Mouse (Mus musculus): ENCODE measurements around the gene Dock9.

The Dock9 gene

DNA sequence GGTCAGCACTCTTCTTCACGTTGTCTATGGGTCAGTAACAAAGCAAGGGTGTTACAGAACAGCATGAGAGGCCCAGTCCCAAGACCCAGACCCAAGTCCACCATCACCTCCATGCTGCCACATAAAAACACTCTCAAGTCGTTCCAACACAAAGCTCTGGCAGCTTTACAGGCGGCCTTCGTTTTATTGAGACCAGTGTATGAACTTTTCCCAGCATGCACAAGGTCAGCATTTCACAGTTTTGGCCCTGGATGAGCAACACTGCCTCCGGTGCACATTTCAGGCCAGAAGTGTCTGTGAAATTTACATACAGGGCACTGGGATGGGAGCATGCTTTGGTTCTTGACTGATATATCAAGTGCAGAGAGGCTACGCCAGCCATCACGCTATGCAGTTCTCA is 6.5 kb downstream of the Dock9 start:
- no peak for DNase-seq (ENCODE audit: low spot score)

DNA sequence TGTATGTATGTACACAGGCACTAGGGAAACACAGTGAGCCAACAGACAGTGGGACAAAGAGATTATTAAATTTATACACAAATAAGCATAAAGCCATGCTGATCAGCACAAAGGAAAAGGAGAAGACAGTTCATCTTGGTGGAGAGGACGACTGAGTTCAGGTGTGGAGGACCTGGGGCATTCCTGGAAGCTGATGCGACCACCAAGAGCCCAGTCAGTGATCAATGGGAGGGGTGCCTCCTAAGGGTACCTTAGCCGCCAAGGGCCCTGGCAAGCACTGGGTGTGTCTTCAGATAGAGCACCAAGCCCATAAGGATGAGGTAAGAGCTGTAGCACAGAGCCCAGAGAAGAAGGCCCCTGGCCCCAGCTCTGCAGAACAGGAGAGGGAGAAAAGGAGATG is 8.4 kb downstream of the Dock9 start:
- DNase-seq (ENCODE audit: low spot score) = no peak

GRCm38 (mm10) chr14:121788451-121788850 is 9.2 kb downstream of the Dock9 start:
- no peak for DNase-seq (ENCODE audit: low spot score)

DNA sequence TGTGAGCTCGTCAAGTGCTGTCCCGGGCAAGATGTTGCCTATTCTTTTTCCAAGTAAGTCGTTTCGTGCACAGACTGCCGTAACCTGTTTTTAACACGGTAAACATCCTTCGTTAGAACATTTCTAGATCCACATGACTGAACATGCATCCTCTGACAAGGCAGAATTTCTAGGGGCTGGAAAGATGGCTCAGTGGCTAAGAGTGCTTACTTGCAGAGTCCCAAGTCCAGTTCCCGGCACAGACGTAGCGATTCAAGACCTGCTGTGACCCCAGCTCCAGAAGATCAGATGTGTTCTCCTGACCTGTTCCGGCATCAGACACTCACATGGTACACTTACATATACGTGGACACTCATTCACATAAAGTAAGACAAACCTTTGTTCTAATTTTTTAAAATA is 10.2 kb downstream of the Dock9 start:
- DNase-seq (ENCODE audit: low spot score) = no peak

DNA sequence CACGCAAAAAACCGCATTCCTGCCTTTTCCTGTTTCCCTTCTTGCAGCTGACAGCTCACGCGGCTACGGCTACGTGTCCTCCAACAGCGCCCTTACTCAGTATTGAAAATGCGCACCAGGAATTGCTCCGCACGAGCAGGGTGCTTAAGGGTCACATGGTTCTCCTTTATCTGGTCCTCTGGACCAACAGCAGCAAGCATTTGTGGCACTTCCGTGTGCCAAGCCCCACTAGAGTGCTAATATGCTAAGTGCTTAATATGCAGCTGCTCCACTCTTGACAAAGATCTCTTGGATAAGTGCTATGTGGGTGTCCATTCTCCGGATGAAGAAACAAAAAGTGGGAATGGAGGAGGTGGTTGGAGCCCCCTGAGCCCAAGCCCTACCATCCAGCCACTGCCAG is 10.7 kb downstream of the Dock9 start:
- DNase-seq (ENCODE audit: low spot score) = no peak

DNA sequence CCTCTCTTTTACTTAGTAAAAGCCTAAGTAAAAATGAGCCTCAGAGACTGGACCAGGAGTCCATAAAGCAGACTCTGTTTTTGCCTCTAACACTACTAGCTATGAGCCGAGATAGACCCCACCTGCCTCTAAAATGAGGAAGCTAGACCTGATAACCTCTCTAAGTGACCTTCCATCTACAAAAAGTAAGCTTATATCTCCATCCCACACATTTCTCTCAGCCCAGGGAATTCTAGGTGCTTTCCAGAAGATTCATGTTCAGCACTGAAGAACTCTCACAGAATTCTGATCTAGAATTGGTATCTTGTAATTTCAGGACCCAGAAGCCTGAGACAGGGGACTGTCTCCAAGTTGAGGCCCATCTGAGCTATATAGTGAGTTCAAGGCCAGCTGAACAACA is 12.2 kb downstream of the Dock9 start:
- no peak for DNase-seq (ENCODE audit: low spot score)

DNA sequence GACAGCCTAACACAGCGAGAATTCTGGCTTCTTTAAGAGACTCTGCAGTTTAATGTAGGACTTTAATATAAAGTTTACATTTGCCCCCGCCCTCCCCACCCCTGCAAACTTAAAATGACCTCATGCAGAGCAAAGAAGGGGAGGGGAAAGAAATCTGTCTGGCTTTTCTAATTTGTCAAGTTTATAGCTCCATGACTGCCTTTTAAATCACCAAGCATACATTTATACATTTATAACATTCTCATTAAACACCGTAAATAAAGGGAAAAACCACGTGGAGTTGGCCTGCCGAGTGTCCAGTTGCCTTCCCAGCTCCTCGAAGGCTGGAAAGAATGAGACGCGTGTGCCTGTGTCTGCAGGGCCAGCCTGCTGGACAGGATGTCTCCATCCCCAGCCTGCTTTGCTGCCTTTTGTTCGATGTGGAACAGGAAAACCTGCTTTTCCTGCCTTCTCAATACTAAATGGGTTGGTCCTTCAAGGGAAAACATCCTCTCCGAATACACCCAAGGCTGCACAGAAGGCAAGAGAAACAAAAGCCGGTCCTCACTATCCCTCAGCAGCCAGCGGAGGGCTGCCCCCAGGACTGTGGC is 16.6 kb downstream of the Dock9 start:
- DNase-seq (ENCODE audit: low spot score) = no peak

GRCm38 (mm10) chr14:121780144-121780913 is 17.3 kb downstream of the Dock9 start:
- DNase-seq (ENCODE audit: low spot score) = no peak

DNA sequence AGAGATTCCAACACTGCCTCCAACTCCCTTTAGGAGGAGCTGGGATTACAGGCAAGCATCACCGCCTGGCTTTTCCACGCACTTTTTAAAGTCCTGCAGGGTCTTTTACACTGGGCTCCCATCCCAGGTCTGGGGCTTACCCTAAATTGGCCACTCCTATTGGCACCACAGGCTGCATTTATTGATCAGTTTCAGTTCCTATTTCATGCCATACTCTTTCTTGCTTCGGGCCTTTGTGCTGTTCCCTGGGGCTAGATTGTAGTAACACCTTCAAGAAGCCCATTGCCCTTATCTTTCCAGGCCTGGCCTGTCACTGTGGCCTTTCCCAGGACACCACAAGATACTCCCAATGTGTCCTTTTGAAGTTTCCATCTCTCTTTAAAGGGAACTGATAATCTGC is 18.0 kb downstream of the Dock9 start:
- no peak for DNase-seq (ENCODE audit: low spot score)

DNA sequence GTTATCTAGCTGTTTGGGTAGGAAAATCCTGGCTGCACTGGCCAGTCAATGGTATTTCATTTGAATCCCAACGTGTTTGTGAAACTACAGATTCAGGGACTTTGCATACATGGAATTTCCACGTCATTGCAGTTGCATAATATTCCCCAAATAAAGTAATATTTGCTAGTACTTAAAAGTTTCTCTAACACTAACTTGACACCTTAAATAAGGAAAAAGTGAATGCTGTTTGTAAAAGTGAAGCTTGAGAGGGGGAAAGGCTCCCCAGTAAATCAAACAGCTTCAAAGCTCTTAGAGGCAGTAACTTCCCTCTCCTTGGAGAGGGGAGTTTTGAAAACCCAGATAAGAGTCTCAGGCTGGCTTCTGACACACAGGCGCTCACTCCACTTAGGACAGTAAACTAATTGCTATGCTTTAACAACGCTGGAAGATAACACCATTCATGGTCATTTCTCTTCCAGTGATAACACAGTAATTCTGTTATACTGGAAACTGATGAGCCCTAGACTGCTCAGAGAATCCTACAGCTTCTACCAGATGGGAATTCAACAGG is 20.3 kb downstream of the Dock9 start:
- no peak for DNase-seq (ENCODE audit: low spot score)

- DNase-seq (ENCODE audit: low spot score) = no peak
Observed at GRCm38 (mm10) chr14:121776749-121777148, 20.9 kb downstream of the Dock9 start.

GRCm38 (mm10) chr14:121762021-121762452 is 35.6 kb downstream of the Dock9 start:
- no peak for DNase-seq (ENCODE audit: low spot score)

DNA sequence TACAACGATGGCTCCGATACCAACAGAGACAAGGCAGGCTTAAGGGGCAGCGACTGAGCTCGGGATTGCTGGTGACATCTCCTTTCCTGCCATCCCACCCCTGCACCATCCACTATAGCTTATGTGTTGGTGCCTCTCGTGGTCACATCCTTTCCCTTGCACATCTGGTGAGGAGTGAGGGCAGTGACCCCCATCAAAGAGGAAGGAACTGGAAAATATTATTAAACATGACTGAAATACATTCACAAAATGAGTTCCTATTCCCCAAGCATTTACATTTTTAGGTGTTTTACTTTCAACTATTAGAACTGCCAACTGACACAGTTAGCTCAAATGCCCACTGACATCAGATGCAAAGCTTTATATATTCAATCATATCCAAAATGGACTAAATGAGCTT is 37.2 kb downstream of the Dock9 start:
- no peak for DNase-seq (ENCODE audit: low spot score)

DNA sequence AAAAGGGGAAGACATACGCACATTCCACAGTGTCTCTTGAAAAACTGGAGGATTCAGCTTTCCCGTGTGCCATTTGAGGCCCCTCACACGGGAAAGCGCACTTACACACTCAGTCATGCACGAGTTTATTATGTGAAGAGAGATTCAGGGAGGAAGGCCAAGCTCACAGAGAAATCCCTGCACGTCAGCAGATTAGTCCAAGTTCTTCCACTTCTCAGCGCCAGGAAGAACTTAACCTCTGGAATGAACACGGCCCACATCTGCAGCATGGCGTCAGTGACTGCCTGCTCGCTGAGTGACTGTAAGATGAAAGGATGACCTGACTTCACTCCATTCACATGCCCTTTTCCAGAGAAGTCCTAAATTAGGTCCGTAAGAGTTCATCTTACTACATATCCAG is 43.5 kb downstream of the Dock9 start:
- no peak for DNase-seq (ENCODE audit: low spot score)

GRCm38 (mm10) chr14:121752686-121753426 is 44.8 kb downstream of the Dock9 start:
- DNase-seq (ENCODE audit: low spot score) = no peak

GRCm38 (mm10) chr14:121749606-121750005 is 48.0 kb downstream of the Dock9 start:
- no peak for DNase-seq (ENCODE audit: low spot score)

DNA sequence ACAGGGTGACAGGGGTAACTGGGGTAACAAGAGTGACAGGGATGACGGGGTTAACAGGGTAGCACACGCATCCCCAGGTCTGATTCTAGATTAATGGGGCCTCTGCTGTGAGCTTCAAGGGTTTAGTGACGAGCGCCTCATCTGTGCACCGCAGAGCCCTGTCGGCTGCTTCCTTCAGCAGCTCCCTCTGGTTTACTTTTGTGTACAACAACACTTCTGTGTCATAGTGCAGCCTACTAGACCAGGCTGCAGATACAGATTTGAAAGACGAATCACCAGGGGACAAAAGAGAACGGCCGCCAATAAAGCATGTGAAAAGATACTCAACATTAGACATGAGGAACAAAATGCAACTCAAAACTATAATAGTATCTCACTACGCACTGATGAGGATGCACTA is 48.6 kb downstream of the Dock9 start:
- DNase-seq (ENCODE audit: low spot score) = no peak

- no peak for DNase-seq (ENCODE audit: low spot score)
Observed at GRCm38 (mm10) chr14:121747360-121747759, 50.3 kb downstream of the Dock9 start.

- DNase-seq (ENCODE audit: low spot score) = no peak
Observed at GRCm38 (mm10) chr14:121743787-121744417, 53.7 kb downstream of the Dock9 start.

DNA sequence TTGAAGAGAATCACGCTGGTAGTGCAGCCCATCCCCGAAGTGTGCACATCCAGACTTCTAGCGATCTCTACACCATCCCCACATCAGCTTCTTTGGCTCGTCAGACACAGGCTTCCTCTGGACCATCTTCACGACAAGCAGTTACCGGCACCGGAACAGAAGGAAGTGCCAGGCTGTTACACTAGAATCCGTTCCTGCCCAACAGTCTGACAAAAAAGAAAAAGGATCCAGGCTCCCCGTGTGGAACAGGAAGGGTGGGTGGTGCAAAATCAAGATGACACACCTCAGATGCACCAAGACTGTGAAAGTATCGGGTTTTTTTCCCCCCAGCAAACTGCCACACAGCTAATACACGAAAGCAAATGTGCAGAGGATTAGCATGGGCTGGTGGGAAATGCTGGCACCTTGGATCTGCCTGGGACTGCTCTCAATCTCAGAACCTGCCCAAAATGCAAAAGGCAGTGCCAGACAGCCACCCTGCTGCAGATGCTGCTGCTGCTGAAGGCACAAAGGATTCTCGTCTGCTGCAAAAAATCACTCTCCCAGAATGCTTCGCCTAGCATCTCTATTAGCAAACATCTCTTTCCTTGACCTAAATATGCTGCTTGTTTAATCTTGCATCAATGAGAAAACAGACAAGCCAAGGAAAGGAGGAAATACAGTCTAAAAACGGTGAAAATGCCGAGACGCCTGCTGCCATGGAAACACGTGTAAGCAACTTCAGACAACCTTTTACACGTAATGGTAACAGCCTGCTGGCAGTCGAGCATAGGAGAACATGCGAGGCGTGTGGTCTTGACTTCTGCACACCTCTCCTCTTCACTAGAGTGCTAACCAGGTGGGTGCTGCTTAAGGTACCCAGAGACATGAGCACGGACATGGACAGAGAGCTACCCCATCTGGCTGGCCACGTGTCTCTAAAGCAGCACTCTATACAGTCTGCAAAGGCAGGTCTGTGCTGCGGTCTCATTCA is 58.9 kb downstream of the Dock9 start:
- no peak for DNase-seq (ENCODE audit: low spot score)

GRCm38 (mm10) chr14:121737277-121737676 is 60.4 kb downstream of the Dock9 start:
- no peak for DNase-seq (ENCODE audit: low spot score)

All from urinary bladder, postnatal 10 days (tissue).